Mouse (Mus musculus) kidney, embryonic 14.5 days (tissue): ENCODE results near the gene Slc44a4. TPM values are rescaled to one million over a fixed set of nuclear protein-coding genes. Genes with fewer than 3 reads are reported as not detected.
"Not testable (repeated sequence)": the region's sequence is repeated elsewhere in the genome, so short reads cannot be mapped to it uniquely, and the experiment has no call there.

Experiments
- ATAC-seq: fragments of 200-750 bp; cut with Nextera tagmentation; 2 replicates; pipeline ENCODE4 v1.8.0; 2017; ENCODE audit warnings: moderate number of reproducible peaks, mild to moderate bottlenecking, moderate TSS enrichment, moderate library complexity; ENCODE audit not compliant: low FRiP score, low TSS enrichment
- H3K27ac ChIP-seq: fragments of 300-500 bp; sonication (generic); 2 replicates; pipeline ENCODE4 v1.5.1; 2014; ENCODE audit warnings: low read depth, mild to moderate bottlenecking, low read length, moderate library complexity, mixed read lengths
- H3K27me3 ChIP-seq: fragments of 300-500 bp; sonication (generic); 2 replicates; pipeline ENCODE4 v1.6.1; 2014; ENCODE audit warnings: mild to moderate bottlenecking, low read length; ENCODE audit not compliant: control insufficient read depth, insufficient read depth
- H3K36me3 ChIP-seq: fragments of 300-500 bp; sonication (generic); 2 replicates; pipeline ENCODE4 v1.6.1; 2014; ENCODE audit warnings: low read length, mixed read lengths; ENCODE audit not compliant: control insufficient read depth, insufficient read depth
- H3K4me1 ChIP-seq: fragments of 300-500 bp; sonication (generic); 2 replicates; pipeline ENCODE4 v1.6.1; 2014; ENCODE audit warnings: low read length, mixed read lengths; ENCODE audit not compliant: control insufficient read depth, insufficient read depth
- H3K4me2 ChIP-seq: fragments of 300-500 bp; sonication (generic); replicated peaks from 2 replicates; pipeline ENCODE4 v1.6.1; 2014; ENCODE audit warnings: low read depth, mild to moderate bottlenecking, low read length
- H3K4me3 ChIP-seq: fragments of 300-500 bp; sonication (generic); 2 replicates; pipeline ENCODE4 v1.5.1; 2014; ENCODE audit warnings: mild to moderate bottlenecking, low read length
- H3K9ac ChIP-seq: fragments of 300-500 bp; sonication (generic); 2 replicates; pipeline ENCODE4 v1.6.1; 2014; ENCODE audit warnings: low read depth, mild to moderate bottlenecking, low read length, moderate library complexity
- H3K9me3 ChIP-seq: fragments of 300-500 bp; sonication (generic); 2 replicates; pipeline ENCODE4 v1.6.1; 2016; ENCODE audit warnings: low read length; ENCODE audit not compliant: control insufficient read depth
- WGBS: fragments of 180-500 bp; shearing (Covaris S2); extraction: QIAGEN DNeasy Blood & Tissue Kit; methylation state at CpG from one replicate; pipeline ENCODE4 v1.1.7; 2014; 5-methylcytosine and 5-hydroxymethylcytosine counted together
- polyA plus RNA-seq: library from polyadenylated mRNA; unstranded; fragments of >200 nt; fragmentation: Nextera tagmentation; extraction: Ambion mirVana; gene quantifications from 2 replicates; pipeline ENCODE4 v1.2.1, GENCODE M21; 2014

The Slc44a4 gene
- polyA plus RNA-seq, 1 experiment from 2014 or later = 7.7 TPM

GRCm38 (mm10) chr17:34896366-34896765 is 17.9 kb upstream of the Slc44a4 start:
- H3K9ac ChIP-seq = no peak overlapping the region
- peak overlapping the region; percentile 8; the same call in 1 of the 2 replicates for H3K4me2 ChIP-seq
- ATAC-seq = no peak
- H3K4me3 ChIP-seq = no peak overlapping the region
- no peak overlapping the region for H3K27ac ChIP-seq
- no peaks in the 10 kb centered on the region for H3K9me3 ChIP-seq
- H3K27me3 ChIP-seq = no peaks in the 10 kb centered on the region
- peaks cover 7% of the 10 kb centered on the region for H3K36me3 ChIP-seq
- 87% methylated on average over 17 of the region's 17 CpGs for WGBS
- peaks cover 10% of the 10 kb centered on the region for H3K4me1 ChIP-seq

GRCm38 (mm10) chr17:34897373-34898159 is 16.7 kb upstream of the Slc44a4 start:
- H3K9ac ChIP-seq = peak overlapping the region; percentile 93
- H3K27ac ChIP-seq = peak overlapping the region; percentile 97
- no peaks in the 10 kb centered on the region for H3K27me3 ChIP-seq
- no peak for ATAC-seq
- H3K4me1 ChIP-seq = peaks cover 10% of the 10 kb centered on the region
- peak overlapping the region; percentile 92 for H3K4me3 ChIP-seq
- H3K4me2 ChIP-seq = peak overlapping the region; percentile 90
- peaks cover 13% of the 10 kb centered on the region for H3K36me3 ChIP-seq
- H3K9me3 ChIP-seq = no peaks in the 10 kb centered on the region
- WGBS = 16% methylated on average over 10 of the region's 10 CpGs

GRCm38 (mm10) chr17:34898160-34898586 is 16.1 kb upstream of the Slc44a4 start, which contains the start of the genes C2 and Ehmt2:
C2 (minus strand) TSS chr17:34898265.
Ehmt2 (plus strand) TSS chr17:34898469.
- H3K4me1 ChIP-seq = peaks cover 13% of the 10 kb centered on the region
- peak within 1 kb of the TSS; percentile 93 for H3K9ac ChIP-seq
- H3K4me3 ChIP-seq = peak within 1 kb of the TSS; percentile 92
- H3K27ac ChIP-seq = peak within 1 kb of the TSS; percentile 97
- peaks cover 19% of the 10 kb centered on the region for H3K36me3 ChIP-seq
- H3K27me3 ChIP-seq = no peaks in the 10 kb centered on the region
- peak within 1 kb of the TSS; percentile 90 for H3K4me2 ChIP-seq
- WGBS = under 1% methylated on average over 32 of the region's 44 CpGs
- no peaks in the 10 kb centered on the region for H3K9me3 ChIP-seq
- peak; percentile 53 for ATAC-seq

- 0% methylated on average over 18 of the region's 47 CpGs for WGBS
- ATAC-seq = no peak
- H3K4me2 ChIP-seq = peak overlapping the region; percentile 90
Measured at GRCm38 (mm10) chr17:34898706-34899052, 15.6 kb upstream of the Slc44a4 start.

GRCm38 (mm10) chr17:34899053-34899889 is 15.0 kb upstream of the Slc44a4 start:
- H3K4me2 ChIP-seq = peak overlapping the region; percentile 90
- H3K27ac ChIP-seq = peak overlapping the region; percentile 97
- WGBS = 1% methylated on average over 34 of the region's 45 CpGs
- H3K9me3 ChIP-seq = no peaks in the 10 kb centered on the region
- peaks cover 13% of the 10 kb centered on the region for H3K4me1 ChIP-seq
- H3K27me3 ChIP-seq = no peaks in the 10 kb centered on the region
- peak overlapping the region; percentile 93 for H3K9ac ChIP-seq
- ATAC-seq = no peak
- peaks cover 26% of the 10 kb centered on the region for H3K36me3 ChIP-seq
- H3K4me3 ChIP-seq = peak overlapping the region; percentile 92

More at GRCm38 (mm10) chr17:34898706-34899052, 15.6 kb upstream of the Slc44a4 start:
- Histone ChIP-seq H3K4me3 (peak overlapping the region; percentile 92), H3K9ac (peak overlapping the region; percentile 93), H3K27me3 (no peaks in the 10 kb centered on the region), H3K9me3 (no peaks in the 10 kb centered on the region), H3K27ac (peak overlapping the region; percentile 97), H3K36me3 (peaks cover 24% of the 10 kb centered on the region), H3K4me1 (peaks cover 13% of the 10 kb centered on the region)

GRCm38 (mm10) chr17:34899890-34900243 is 14.4 kb upstream of the Slc44a4 start:
- peak overlapping the region; percentile 92 for H3K4me3 ChIP-seq
- WGBS = under 1% methylated on average over 5 of the region's 5 CpGs
- H3K36me3 ChIP-seq = peaks cover 32% of the 10 kb centered on the region
- H3K9ac ChIP-seq = peak overlapping the region; percentile 93
- peaks cover 13% of the 10 kb centered on the region for H3K4me1 ChIP-seq
- peak overlapping the region; percentile 90 for H3K4me2 ChIP-seq
- ATAC-seq = no peak
- H3K9me3 ChIP-seq = no peaks in the 10 kb centered on the region
- H3K27ac ChIP-seq = peak overlapping the region; percentile 97
- H3K27me3 ChIP-seq = no peaks in the 10 kb centered on the region

GRCm38 (mm10) chr17:34900826-34901225 is 13.4 kb upstream of the Slc44a4 start:
- not testable (repeated sequence) for H3K9ac ChIP-seq, H3K27ac ChIP-seq, H3K4me3 ChIP-seq, H3K4me1 ChIP-seq, ATAC-seq, H3K27me3 ChIP-seq, H3K9me3 ChIP-seq, H3K4me2 ChIP-seq
- peaks cover 41% of the 10 kb centered on the region for H3K36me3 ChIP-seq

GRCm38 (mm10) chr17:34901948-34902347 is 12.3 kb upstream of the Slc44a4 start:
- not testable (repeated sequence) for H3K4me3 ChIP-seq, H3K27me3 ChIP-seq, H3K4me1 ChIP-seq, H3K9ac ChIP-seq, H3K4me2 ChIP-seq, H3K27ac ChIP-seq, H3K9me3 ChIP-seq, ATAC-seq
- H3K36me3 ChIP-seq = peaks cover 46% of the 10 kb centered on the region
- WGBS = 94% methylated on average over 9 of the region's 10 CpGs

GRCm38 (mm10) chr17:34902895-34903294 is 11.4 kb upstream of the Slc44a4 start:
- Histone ChIP-seq H3K9ac (no peak overlapping the region), H3K9me3 (no peaks in the 10 kb centered on the region), H3K36me3 (peaks cover 56% of the 10 kb centered on the region), H3K27me3 (no peaks in the 10 kb centered on the region), H3K4me2 (no peak overlapping the region), H3K4me1 (peaks cover 3% of the 10 kb centered on the region; the same call in 1 of the 2 replicates), H3K4me3 (no peak overlapping the region), H3K27ac (no peak overlapping the region)
- WGBS = 74% methylated on average over 9 of the region's 9 CpGs
- ATAC-seq = no peak
